Mouse (Mus musculus) small intestine, adult 2 months (tissue): Measurements from ENCODE around the gene BC037034.

ENCODE experiments used
- CTCF ChIP-seq: fragments of 200-500 bp; IDR thresholded peaks from 2 replicates; pipeline ENCODE4 v1.5.1; 2012; ENCODE audit warnings: low read depth, mild to moderate bottlenecking, control low read depth, inconsistent platforms, low read length, moderate library complexity, mixed read lengths; ENCODE audit not compliant: insufficient replicate concordance, insufficient read length; ENCODE audit errors: extremely low read depth
- POLR2A ChIP-seq: fragments of 200-500 bp; IDR thresholded peaks from 2 replicates; pipeline ENCODE4 v1.6.1; 2012; ENCODE audit warnings: low read depth, mild to moderate bottlenecking, control low read depth, inconsistent platforms, low read length, moderate library complexity

GRCm38 (mm10) chr5:138264207-138264578, 360 bp upstream of the BC037034 start:
- no peak for TF ChIP-seq CTCF
- TF ChIP-seq POLR2A = no peak
